Mouse (Mus musculus): ENCODE data around the gene Nup210.

DNA sequence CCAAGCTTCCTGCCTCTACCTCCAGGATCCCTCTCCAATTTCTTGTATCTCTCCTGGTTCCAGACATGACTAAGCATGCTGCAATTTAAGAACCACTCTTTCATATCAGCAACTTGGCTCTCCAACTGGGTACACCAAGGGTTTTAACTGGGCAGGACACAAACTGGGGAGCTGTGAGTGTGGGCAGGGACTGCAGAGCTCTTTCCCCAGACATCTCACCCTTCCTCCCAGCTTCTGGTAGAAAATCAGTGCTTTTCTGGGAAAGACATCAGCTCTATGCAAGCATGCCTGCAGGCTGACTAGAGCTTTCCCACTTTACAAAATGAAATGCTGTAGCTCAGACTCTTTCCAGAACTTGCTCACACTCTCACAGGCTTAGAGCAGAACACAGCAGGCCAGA, 60.3 kb downstream of the Nup210 start:
- no peak for TF ChIP-seq CTCF (IDR thresholded peaks at IDR 0.05; ENCODE audit: insufficient read depth, low read depth, low read length)
- no peak for TF ChIP-seq POLR2A (IDR thresholded peaks at IDR 0.05; ENCODE audit: insufficient read depth, low read depth, low read length)

All from olfactory bulb, adult 2 months (tissue).